Mouse (Mus musculus) limb, embryonic 14.5 days (tissue): ENCODE results near the gene 1110008L16Rik. TPM values are rescaled to one million over a fixed set of nuclear protein-coding genes. Genes with fewer than 3 reads are reported as not detected.
"Not testable (repeated sequence)": the region's sequence is repeated elsewhere in the genome, so short reads cannot be mapped to it uniquely, and the experiment has no call there.

ENCODE experiments used
- ATAC-seq: fragments of 200-750 bp; cut with Nextera tagmentation; 2 replicates; pipeline ENCODE4 v1.8.0; 2017; ENCODE audit warnings: low read depth, moderate number of reproducible peaks, moderate TSS enrichment; ENCODE audit not compliant: low FRiP score
- DNase-seq: peaks from one replicate; pipeline ENCODE4 v3.0.0-alpha.2; 2015; ENCODE audit warnings: low spot score
- H3K27ac ChIP-seq: fragments of 300-500 bp; sonication (generic); replicated peaks from 2 replicates; pipeline ENCODE4 v1.5.1; 2014; ENCODE audit warnings: low read depth, mild to moderate bottlenecking, low read length, moderate library complexity, mixed read lengths
- H3K27me3 ChIP-seq: fragments of 300-500 bp; sonication (generic); 2 replicates; pipeline ENCODE4 v1.6.1; 2014; ENCODE audit warnings: low read length, mixed read lengths; ENCODE audit not compliant: control insufficient read depth, insufficient read depth
- H3K36me3 ChIP-seq: fragments of 300-500 bp; sonication (generic); 2 replicates; pipeline ENCODE4 v1.6.1; 2014; ENCODE audit warnings: mild to moderate bottlenecking, low read length, moderate library complexity, mixed read lengths; ENCODE audit not compliant: control insufficient read depth, insufficient read depth
- H3K4me1 ChIP-seq: fragments of 300-500 bp; sonication (generic); 2 replicates; pipeline ENCODE4 v1.6.1; 2014; ENCODE audit warnings: antibody characterized with exemption, low read length, mixed read lengths; ENCODE audit not compliant: control insufficient read depth, insufficient read depth
- H3K4me2 ChIP-seq: fragments of 300-500 bp; sonication (generic); replicated peaks from 2 replicates; pipeline ENCODE4 v1.6.1; 2014; ENCODE audit warnings: low read depth, mild to moderate bottlenecking, low read length, moderate library complexity; ENCODE audit not compliant: severe bottlenecking
- H3K4me3 ChIP-seq: fragments of 300-500 bp; sonication (generic); replicated peaks from 2 replicates; pipeline ENCODE4 v1.5.1; 2014; ENCODE audit warnings: low read length
- H3K9ac ChIP-seq: fragments of 300-500 bp; sonication (generic); 2 replicates; pipeline ENCODE4 v1.6.1; 2014; ENCODE audit warnings: mild to moderate bottlenecking, low read depth, low read length, moderate library complexity; ENCODE audit not compliant: severe bottlenecking
- H3K9me3 ChIP-seq: fragments of 300-500 bp; sonication (generic); 2 replicates; pipeline ENCODE4 v1.6.1; 2016; ENCODE audit warnings: low read length; ENCODE audit not compliant: control insufficient read depth
- POLR2A ChIP-seq: fragments of 200-500 bp; IDR thresholded peaks from 2 replicates; pipeline ENCODE4 v1.8.0; 2012; ENCODE audit warnings: inconsistent platforms, mild to moderate bottlenecking, moderate library complexity, borderline replicate concordance; ENCODE audit not compliant: insufficient read depth, insufficient read length; ENCODE audit errors: extremely low read depth
- WGBS: fragments of 180-500 bp; shearing (Covaris S2); extraction: QIAGEN DNeasy Blood & Tissue Kit; methylation state at CpG from one replicate; pipeline ENCODE4 v1.1.7; 2014; 5-methylcytosine and 5-hydroxymethylcytosine counted together
- polyA plus RNA-seq, 2 experiments: library from polyadenylated mRNA; depleted of rRNA in 1 of 2; stranded (reverse) in 1 of 2; unstranded in 1 of 2; fragments of >200 nt; fragmentation: Nextera tagmentation in 1 of 2; extraction: Ambion mirVana in 1 of 2; gene quantifications; 2 replicates each; pipeline versions ENCODE4 v1.2.1 to v1.2.3; 2012 to 2014

Gene 1110008L16Rik
- polyA plus RNA-seq, 2 experiments = 10.5 to 12.6 TPM

GRCm38 (mm10) chr12:55321642-55322291, 22.4 kb downstream of the 1110008L16Rik start:
- Histone ChIP-seq H3K4me2 (peak overlapping the region; percentile 31; the same call in 1 of the 2 replicates), H3K9ac (0 out of 2 replicates have a peak overlapping the region, but pooled peaks have one; percentile 1), H3K4me1 (peaks cover 5% of the 10 kb centered on the region; the same call in 1 of the 2 replicates), H3K27ac (peak overlapping the region; percentile 59), H3K36me3 (no peaks in the 10 kb centered on the region), H3K9me3 (no peaks in the 10 kb centered on the region), H3K4me3 (no peak overlapping the region), H3K27me3 (no peaks in the 10 kb centered on the region)
- TF ChIP-seq POLR2A = no peak
- ATAC-seq (peak; percentile 73; the same call in 1 of the 2 replicates), DNase-seq (peak; percentile 51)
- 29% methylated on average over 18 of the region's 18 CpGs for WGBS

GRCm38 (mm10) chr12:55325702-55326101, 26.3 kb downstream of the 1110008L16Rik start:
- DNase-seq (no peak), ATAC-seq (no peak)
- peaks cover 5% of the 10 kb centered on the region; the same call in 1 of the 2 replicates for H3K4me1 ChIP-seq
- H3K27ac ChIP-seq = no peak overlapping the region
- no peak overlapping the region for H3K9ac ChIP-seq
- 88% methylated on average over 7 of the region's 7 CpGs for WGBS
- H3K4me3 ChIP-seq = no peak overlapping the region
- H3K27me3 ChIP-seq = no peaks in the 10 kb centered on the region
- TF ChIP-seq POLR2A = no peak
- no peak overlapping the region for H3K4me2 ChIP-seq
- H3K36me3 ChIP-seq = peaks cover 8% of the 10 kb centered on the region; the same call in 1 of the 2 replicates
- no peaks in the 10 kb centered on the region for H3K9me3 ChIP-seq

- Histone ChIP-seq H3K36me3 (peaks cover 8% of the 10 kb centered on the region; the same call in 1 of the 2 replicates), H3K4me3 (no peak overlapping the region), H3K4me2 (no peak overlapping the region), H3K4me1 (no peaks in the 10 kb centered on the region), H3K9me3 (no peaks in the 10 kb centered on the region), H3K9ac (no peak overlapping the region), H3K27ac (no peak overlapping the region), H3K27me3 (no peaks in the 10 kb centered on the region)
- ATAC-seq (no peak), DNase-seq (no peak)
- TF ChIP-seq POLR2A = no peak
- WGBS = 83% methylated on average over 4 of the region's 4 CpGs
Measured at GRCm38 (mm10) chr12:55328784-55329183, 29.4 kb downstream of the 1110008L16Rik start.

GRCm38 (mm10) chr12:55329351-55329750, 30.0 kb downstream of the 1110008L16Rik start:
- no peak overlapping the region for H3K9ac ChIP-seq
- no peak for ATAC-seq
- no peak overlapping the region for H3K4me3 ChIP-seq
- no peak overlapping the region for H3K27ac ChIP-seq
- H3K4me2 ChIP-seq = no peak overlapping the region
- peaks cover 8% of the 10 kb centered on the region; the same call in 1 of the 2 replicates for H3K36me3 ChIP-seq
- H3K27me3 ChIP-seq = no peaks in the 10 kb centered on the region
- 94% methylated on average over 7 of the region's 7 CpGs for WGBS
- H3K9me3 ChIP-seq = no peaks in the 10 kb centered on the region
- no peak for TF ChIP-seq POLR2A
- no peak for DNase-seq
- H3K4me1 ChIP-seq = no peaks in the 10 kb centered on the region

GRCm38 (mm10) chr12:55333662-55334061, 34.3 kb downstream of the 1110008L16Rik start:
- TF ChIP-seq POLR2A = no peak
- Histone ChIP-seq H3K27ac (no peak overlapping the region), H3K4me3 (no peak overlapping the region), H3K4me1 (no peaks in the 10 kb centered on the region), H3K27me3 (no peaks in the 10 kb centered on the region), H3K9ac (no peak overlapping the region), H3K4me2 (no peak overlapping the region), H3K9me3 (no peaks in the 10 kb centered on the region), H3K36me3 (peaks cover 8% of the 10 kb centered on the region; the same call in 1 of the 2 replicates)
- ATAC-seq = no peak
- 92% methylated on average over 7 of the region's 7 CpGs for WGBS
- no peak for DNase-seq

- H3K27ac ChIP-seq, ATAC-seq, H3K4me2 ChIP-seq, H3K4me3 ChIP-seq, H3K9ac ChIP-seq, DNase-seq, H3K4me1 ChIP-seq, H3K9me3 ChIP-seq, H3K36me3 ChIP-seq, H3K27me3 ChIP-seq: not testable (repeated sequence)
- 97% methylated on average over 1 of the region's 2 CpGs for WGBS
Measured at GRCm38 (mm10) chr12:55338490-55338889, 39.1 kb downstream of the 1110008L16Rik start.

GRCm38 (mm10) chr12:55343045-55343444, 43.7 kb downstream of the 1110008L16Rik start:
- not testable (repeated sequence) for H3K27me3 ChIP-seq, H3K9ac ChIP-seq, H3K9me3 ChIP-seq, H3K36me3 ChIP-seq, ATAC-seq, H3K4me3 ChIP-seq, H3K4me1 ChIP-seq, H3K27ac ChIP-seq, DNase-seq, H3K4me2 ChIP-seq
- WGBS = 74% methylated on average over 1 of the region's 1 CpGs
